In the genomic region with DNA sequence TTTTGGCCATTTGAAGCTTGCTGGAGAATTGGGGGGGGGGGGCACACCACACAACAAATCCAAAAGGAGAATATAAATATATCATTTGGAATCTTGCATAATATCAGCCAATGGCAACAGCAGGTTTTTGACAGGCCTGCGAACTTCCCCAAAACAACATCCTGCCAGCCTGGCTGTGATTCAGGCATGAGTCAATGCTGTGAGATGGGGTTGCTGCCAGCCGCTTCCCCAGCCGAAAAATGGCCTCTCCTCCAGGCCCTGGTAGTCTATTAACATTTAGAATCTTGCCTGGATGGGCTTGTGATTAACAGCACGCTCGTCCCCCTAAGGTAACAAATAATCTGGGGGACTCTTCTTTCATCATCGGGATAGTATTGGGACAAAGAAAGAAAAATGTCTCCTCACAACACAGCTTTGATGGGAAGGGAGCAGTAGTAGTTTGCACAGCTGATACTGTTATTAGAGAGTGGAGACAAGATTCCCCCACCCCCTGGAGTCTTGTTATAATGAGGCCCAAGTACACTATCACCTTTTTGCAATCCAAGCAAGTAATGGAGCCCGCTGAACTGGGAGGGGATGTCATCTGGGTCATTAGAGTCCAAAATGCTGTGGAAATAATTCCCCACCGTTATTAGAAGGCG, we compare ENCODE assay signal across 10 mouse cellular contexts.
DNase-seq lines count a peak whose midpoint lies in the region; ATAC-seq and TF ChIP-seq lines count a peak whose summit lies in the region.
"Had no signal": no experiment of that assay in that cellular context is flagged by ENCODE, and none has a peak within 500 bp of the region (broad histone marks: within the 10 kb centered on the region; RNA-seq: fewer than 3 reads in every experiment).

No protein-coding gene starts in this region.

- no peak overlapping the region for H3K9ac ChIP-seq in hindbrain, postnatal 0 days (replicated peaks; ENCODE audit: low read length)
- H3K9ac ChIP-seq: liver, embryonic 15.5 days had no signal

- H3K27ac ChIP-seq in hindbrain, postnatal 0 days = peak overlapping the region; percentile 34; the same call in 1 of the 2 replicates
- no peak overlapping the region for H3K27ac ChIP-seq in hindbrain, embryonic 10.5 days
- peak overlapping the region; percentile 31 for H3K27ac ChIP-seq in bone marrow macrophage, adult 2 months (ENCODE audit: insufficient read depth, low read depth, low read length)
- H3K27ac ChIP-seq: liver, embryonic 15.5 days had no signal

- H3K36me3 ChIP-seq in hindbrain, postnatal 0 days (ENCODE audit: insufficient read depth, low read length) = no peaks in the 10 kb centered on the region
- no peaks in the 10 kb centered on the region for H3K36me3 ChIP-seq in hindbrain, embryonic 10.5 days
- H3K36me3 ChIP-seq: liver, embryonic 15.5 days had no signal

- peak; percentile 62 for DNase-seq in hindbrain, postnatal 0 days (ENCODE audit: low spot score)
- no peak for DNase-seq in hindbrain, embryonic 10.5 days (ENCODE audit: low spot score)
- DNase-seq in frontal cortex, postnatal 36 days (ENCODE audit: low spot score in 2 of 2) = peak; percentile 80 to 83
- DNase-seq in left cerebral cortex, adult 18-20 months (ENCODE audit: low spot score in 2 of 2) = peak; percentile 81 to 84
- peak; percentile 66 for DNase-seq in right cerebral cortex, postnatal 4 days
- DNase-seq in MN1 (ENCODE audit: low spot score) = no peak
- DNase-seq in kidney, postnatal 10 days = no peak

- no peak for TF ChIP-seq POLR2A in bone marrow macrophage, adult 2 months (IDR thresholded peaks at IDR 0.05; ENCODE audit: borderline replicate concordance, low read depth, low read length)

- 53% methylated on average over 9 of the region's 9 CpGs for WGBS in hindbrain, postnatal 0 days
- WGBS in hindbrain, embryonic 10.5 days = 83% methylated on average over 9 of the region's 9 CpGs

- ATAC-seq in hindbrain, postnatal 0 days = no peak; the same call in 1 of the 2 replicates
- ATAC-seq: Patski had no signal

- H3K4me2 ChIP-seq in hindbrain, postnatal 0 days (ENCODE audit: low read depth, low read length) = no peak overlapping the region
- H3K4me2 ChIP-seq: liver, embryonic 15.5 days had no signal

- 0 out of 2 replicates have a peak, but pooled peaks cover 5% of the 10 kb centered on the region for H3K4me1 ChIP-seq in hindbrain, postnatal 0 days (ENCODE audit: insufficient read depth, low read length)
- H3K4me1 ChIP-seq in hindbrain, embryonic 10.5 days (replicated peaks) = peaks cover 15% of the 10 kb centered on the region
- peaks cover 21% of the 10 kb centered on the region for H3K4me1 ChIP-seq in bone marrow macrophage, adult 2 months (ENCODE audit: control insufficient read depth, insufficient read depth, low read length)
- H3K4me1 ChIP-seq: liver, embryonic 15.5 days had no signal

- no peak for TF ChIP-seq CTCF in hindbrain, postnatal 0 days (IDR thresholded peaks at IDR 0.05; ENCODE audit: low read depth)
- no peak for TF ChIP-seq CTCF in bone marrow macrophage, adult 2 months (IDR thresholded peaks at IDR 0.05; ENCODE audit: low read depth, low read length)

- no peaks in the 10 kb centered on the region for H3K9me3 ChIP-seq in hindbrain, postnatal 0 days (ENCODE audit: low read length)
- H3K9me3 ChIP-seq in hindbrain, embryonic 10.5 days = no peaks in the 10 kb centered on the region
- H3K9me3 ChIP-seq: liver, embryonic 15.5 days had no signal

- no peak overlapping the region for H3K4me3 ChIP-seq in hindbrain, postnatal 0 days (ENCODE audit: low read length)
- H3K4me3 ChIP-seq in hindbrain, embryonic 10.5 days = no peak overlapping the region
- no peak overlapping the region for H3K4me3 ChIP-seq in bone marrow macrophage, adult 2 months (ENCODE audit: insufficient read depth, low read length)
- H3K4me3 ChIP-seq: liver, embryonic 15.5 days had no signal

- H3K27me3 ChIP-seq in hindbrain, postnatal 0 days (ENCODE audit: insufficient read depth, low read length) = no peaks in the 10 kb centered on the region
- no peaks in the 10 kb centered on the region for H3K27me3 ChIP-seq in hindbrain, embryonic 10.5 days (ENCODE audit: insufficient read depth, poor library complexity, severe bottlenecking)
- H3K27me3 ChIP-seq: liver, embryonic 15.5 days; Patski had no signal

Comparison
In these comparisons a context has a peak if more than half of its experiments do, and no peak if none do; other contexts are left out.
1. DNase-seq: peak in hindbrain, postnatal 0 days (single experiment), frontal cortex, postnatal 36 days (2 of 2), left cerebral cortex, adult 18-20 months (2 of 2) and right cerebral cortex, postnatal 4 days (single experiment); none in hindbrain, embryonic 10.5 days (single experiment), MN1 (single experiment) and kidney, postnatal 10 days (single experiment).